Mouse (Mus musculus) bone marrow, adult 2 months (tissue): ENCODE measurements around the gene BB287469. TPM values are rescaled to one million over a fixed set of nuclear protein-coding genes. Genes with fewer than 3 reads are reported as not detected.
"Not testable (repeated sequence)": the region's sequence is repeated elsewhere in the genome, so short reads cannot be mapped to it uniquely, and the experiment has no call there.

ENCODE experiments used
- H3K27ac ChIP-seq: fragments of 200-500 bp; 2 replicates; pipeline ENCODE4 v1.5.1; 2012; ENCODE audit warnings: low read depth, mild to moderate bottlenecking, control low read depth, inconsistent platforms, low read length; ENCODE audit not compliant: control insufficient read depth, poor library complexity, insufficient read depth
- H3K4me1 ChIP-seq: fragments of 200-500 bp; 2 replicates; pipeline ENCODE4 v1.6.1; 2011; ENCODE audit warnings: low read length; ENCODE audit not compliant: control insufficient read depth, insufficient read depth
- H3K4me3 ChIP-seq: fragments of 200-500 bp; replicated peaks from 2 replicates; pipeline ENCODE3; 2011; ENCODE audit warnings: mild to moderate bottlenecking, low read depth, low read length, control low read depth; ENCODE audit not compliant: control insufficient read depth
- WGBS: fragments of 180-500 bp; shearing (Covaris S2); methylation state at CpG from one replicate; pipeline ENCODE4 v1.1.7; 2018; 5-methylcytosine and 5-hydroxymethylcytosine counted together
- polyA plus RNA-seq: library from polyadenylated mRNA; stranded (reverse); fragments of >200 nt; gene quantifications from 2 replicates; pipeline ENCODE4 v1.2.4, GENCODE M21; 2011; ENCODE audit warnings: low replicate concordance; ENCODE audit not compliant: missing spikeins, insufficient read depth, insufficient read length

The BB287469 gene
- polyA plus RNA-seq, result not detected in 2 replicates

DNA sequence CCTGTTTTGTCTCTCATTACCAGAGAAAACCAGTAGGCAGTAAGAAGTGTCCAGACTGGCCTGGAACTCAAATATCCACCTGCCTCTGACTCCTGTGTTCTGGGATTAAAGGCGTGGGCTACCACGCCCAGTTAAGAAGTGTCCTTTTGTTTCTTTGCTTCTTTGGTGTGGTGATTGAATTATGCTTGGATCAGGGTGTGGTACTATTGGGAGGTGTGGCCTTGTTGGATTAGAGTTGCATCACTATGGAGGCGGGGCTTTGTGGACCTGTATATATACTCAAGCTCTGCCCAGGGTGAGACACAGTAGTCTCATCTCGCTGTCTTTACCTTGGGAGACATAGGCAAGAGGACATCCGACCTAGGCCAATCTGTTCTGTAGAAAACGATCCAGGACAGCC, at the start of gene BB287469:
BB287469 (plus strand) TSS at position 301 of the 400 bp plus-strand sequence.
- not testable (repeated sequence) for H3K4me1 ChIP-seq, H3K4me3 ChIP-seq, H3K27ac ChIP-seq
- 75% methylated on average over 5 of the region's 6 CpGs for WGBS

DNA sequence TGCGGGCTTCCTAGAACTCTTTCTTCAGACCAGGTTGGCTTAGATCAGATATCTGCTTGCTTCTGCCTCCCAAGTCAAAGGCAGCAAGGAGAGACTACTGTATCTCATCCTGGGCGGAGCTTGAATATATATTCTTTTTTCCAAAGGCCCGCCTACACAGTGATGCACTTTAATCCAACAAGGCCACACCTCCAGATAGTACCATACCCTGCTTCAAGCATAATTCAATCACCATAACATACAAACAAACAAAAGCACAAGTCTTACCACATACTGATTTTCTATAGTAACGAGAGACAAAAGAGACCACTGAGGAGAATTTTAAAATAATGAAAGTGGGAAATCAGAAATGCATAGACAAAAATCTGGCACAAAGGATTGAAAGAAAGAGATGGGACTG, 40.7 kb upstream of the BB287469 start, which contains the start of gene Gm21319:
Gm21319 (minus strand) TSS at position 101 of the 400 bp plus-strand sequence.
- not testable (repeated sequence) for H3K4me1 ChIP-seq, H3K4me3 ChIP-seq
- 89% methylated on average over 4 of the region's 4 CpGs for WGBS

DNA sequence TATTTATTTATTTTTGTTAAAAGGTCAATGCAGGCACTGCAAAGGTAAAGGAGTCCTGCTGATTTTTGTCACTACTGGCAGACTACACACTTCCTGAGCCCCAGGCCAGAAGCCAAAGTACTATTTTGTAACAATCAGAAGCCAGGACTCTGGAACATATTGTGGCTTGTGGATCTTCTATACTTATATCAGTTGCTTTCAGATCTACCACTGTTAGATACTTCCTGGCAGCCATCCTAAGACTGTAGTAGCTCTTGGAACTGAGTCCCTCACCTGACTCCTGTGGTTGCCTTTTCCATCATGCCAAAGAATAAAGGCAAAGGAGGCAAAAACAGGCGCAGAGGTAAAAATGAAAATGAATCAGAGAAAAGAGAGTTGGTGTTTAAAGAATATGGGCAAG, 21.2 kb upstream of the BB287469 start, which contains the start of gene Gm21936:
Gm21936 (plus strand) TSS at position 301 of the 400 bp plus-strand sequence.
- H3K4me3 ChIP-seq, H3K4me1 ChIP-seq, H3K27ac ChIP-seq: not testable (repeated sequence)
- 100% methylated on average over 1 of the region's 1 CpGs for WGBS

More for the DNA sequence above, 40.7 kb upstream of the BB287469 start, which contains the start of gene Gm21319:
- not testable (repeated sequence) for H3K27ac ChIP-seq

DNA sequence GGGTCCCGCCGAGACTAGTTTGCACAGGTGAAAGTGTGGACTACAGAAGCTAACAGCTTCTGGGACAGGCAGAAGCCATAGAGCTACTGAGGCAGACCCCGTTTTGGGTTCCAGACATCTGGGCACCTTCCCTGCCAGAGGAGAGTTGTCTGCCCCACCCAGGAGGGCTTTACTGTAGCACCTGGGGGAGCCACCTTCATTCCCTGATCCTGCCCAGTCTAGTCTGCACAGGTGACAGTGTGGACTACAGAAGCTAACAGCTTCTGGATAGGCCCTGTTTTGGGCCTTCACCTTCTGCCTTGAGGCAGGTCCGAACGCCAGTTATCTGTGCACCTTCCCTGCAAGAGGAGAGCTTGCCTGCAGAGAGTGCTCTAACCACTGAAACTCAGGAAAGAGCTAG, 18.4 kb upstream of the BB287469 start:
- H3K27ac ChIP-seq, H3K4me3 ChIP-seq, H3K4me1 ChIP-seq: not testable (repeated sequence)
- 86% methylated on average over 5 of the region's 5 CpGs for WGBS

DNA sequence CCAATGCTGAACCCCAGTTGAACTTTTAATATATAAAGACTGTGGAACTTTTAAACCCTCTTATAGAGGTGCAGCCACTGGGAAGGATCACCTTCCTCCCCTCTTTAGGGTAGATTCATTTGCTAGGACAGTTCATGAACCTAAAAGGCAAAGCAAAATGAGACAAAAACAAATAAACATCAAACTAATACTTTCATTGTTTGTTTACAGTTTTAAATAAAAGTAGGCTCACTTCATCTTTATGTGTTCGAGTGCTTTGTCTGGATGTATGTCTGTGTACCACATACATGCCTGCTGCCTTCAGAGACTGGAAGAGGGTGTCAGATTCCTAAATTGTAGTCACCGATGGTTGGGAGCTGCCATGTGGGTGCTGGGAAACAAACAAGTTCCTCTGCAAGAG, 25.9 kb downstream of the BB287469 start, which contains the start of gene Gm2001:
Gm2001 (minus strand) TSS at position 101 of the 400 bp plus-strand sequence.
- not testable (repeated sequence) for H3K4me3 ChIP-seq, H3K4me1 ChIP-seq, H3K27ac ChIP-seq
- 73% methylated on average over 2 of the region's 2 CpGs for WGBS

DNA sequence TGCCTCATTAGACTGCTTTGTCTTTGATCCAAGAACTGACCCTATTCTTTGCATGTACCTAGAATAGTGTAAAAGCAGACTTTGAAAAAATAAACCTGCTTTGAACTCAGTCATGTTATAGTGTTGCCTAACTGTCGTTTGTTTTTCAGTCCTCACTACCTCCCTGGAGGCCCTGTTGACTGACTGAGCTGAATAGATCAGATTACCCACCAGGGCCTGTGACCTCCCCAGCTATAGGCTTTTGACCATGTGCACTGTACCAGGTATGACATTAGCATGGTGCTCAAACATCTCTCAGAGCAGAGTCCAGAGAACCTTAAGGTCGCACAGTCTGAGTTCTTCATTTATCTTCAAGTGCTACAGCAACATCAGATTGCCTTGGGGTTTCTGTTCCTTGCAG, 34.3 kb downstream of the BB287469 start:
- no CpG with 5 or more reads among the region's 2 CpGs for WGBS
- not testable (repeated sequence) for H3K4me3 ChIP-seq, H3K4me1 ChIP-seq

DNA sequence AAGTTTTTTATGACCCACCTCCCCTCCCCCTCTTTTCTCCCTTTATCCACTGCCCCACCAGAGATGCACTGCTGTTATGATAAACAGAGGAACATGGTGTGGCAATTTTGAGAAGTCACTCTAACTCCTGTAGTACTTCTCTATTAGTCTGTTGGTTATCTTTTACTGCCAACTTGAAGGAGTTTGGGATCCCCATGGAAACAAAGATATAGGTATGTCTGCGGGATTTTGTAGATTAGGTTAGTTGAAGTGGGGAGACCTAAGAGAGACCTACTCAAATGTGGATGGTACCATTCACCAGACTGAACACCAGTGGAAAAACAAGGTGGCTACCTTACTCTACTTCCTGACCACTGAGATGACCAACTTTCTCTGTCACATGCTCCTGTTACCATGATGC, 39.7 kb downstream of the BB287469 start:
- not testable (repeated sequence) for H3K4me3 ChIP-seq, H3K27ac ChIP-seq, H3K4me1 ChIP-seq
- 63% methylated on average over 1 of the region's 1 CpGs for WGBS

More for the DNA sequence above, 34.3 kb downstream of the BB287469 start:
- H3K27ac ChIP-seq, result not testable (repeated sequence)

DNA sequence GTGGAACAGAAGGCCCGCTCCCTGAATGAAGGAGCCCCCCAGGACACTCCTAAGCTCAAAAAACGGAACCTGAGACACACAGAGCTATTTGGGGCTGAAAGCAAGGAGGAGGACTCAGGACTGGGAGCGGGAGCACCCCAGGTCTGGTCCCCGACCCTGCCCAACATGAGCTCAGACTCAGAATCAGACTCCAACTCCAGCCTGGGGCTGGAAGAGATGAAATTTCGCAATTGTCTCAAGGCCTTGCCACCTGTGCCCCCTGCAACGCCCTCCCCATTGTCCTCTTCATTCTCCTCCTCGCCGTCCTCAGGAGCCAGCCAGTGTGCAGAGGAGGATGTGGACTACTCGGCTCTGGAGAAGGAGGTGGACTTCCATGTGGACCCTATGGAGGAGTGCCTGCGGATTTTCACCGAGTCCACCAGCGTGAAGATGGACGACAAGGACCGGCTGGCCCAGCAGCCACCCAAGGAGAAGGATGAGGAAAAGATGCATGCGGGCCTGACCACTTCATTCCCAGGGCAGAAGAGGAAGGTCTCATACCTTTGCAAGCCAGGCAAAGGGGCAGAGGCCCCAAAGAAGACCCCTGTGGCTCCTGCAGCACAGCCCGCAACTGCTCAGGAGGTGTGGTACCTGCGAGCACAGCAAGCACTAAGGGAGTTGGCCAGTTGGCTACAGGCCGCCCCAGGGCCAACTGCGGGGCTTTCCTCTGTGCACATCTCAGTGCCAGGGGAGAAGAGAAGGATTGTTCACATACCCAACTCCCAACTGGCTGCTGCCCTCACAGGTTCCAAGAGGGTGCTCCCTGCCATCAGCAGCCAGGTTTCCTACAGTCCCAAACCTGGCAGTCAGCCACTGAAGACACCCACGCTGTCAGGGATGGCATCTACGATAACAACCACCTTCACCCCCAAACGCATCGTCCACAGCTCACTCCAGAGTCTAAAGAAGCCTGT, 45.6 kb downstream of the BB287469 start:
- not testable (repeated sequence) for H3K4me3 ChIP-seq, H3K4me1 ChIP-seq, H3K27ac ChIP-seq
- WGBS, result 77% methylated on average over 23 of the region's 23 CpGs

DNA sequence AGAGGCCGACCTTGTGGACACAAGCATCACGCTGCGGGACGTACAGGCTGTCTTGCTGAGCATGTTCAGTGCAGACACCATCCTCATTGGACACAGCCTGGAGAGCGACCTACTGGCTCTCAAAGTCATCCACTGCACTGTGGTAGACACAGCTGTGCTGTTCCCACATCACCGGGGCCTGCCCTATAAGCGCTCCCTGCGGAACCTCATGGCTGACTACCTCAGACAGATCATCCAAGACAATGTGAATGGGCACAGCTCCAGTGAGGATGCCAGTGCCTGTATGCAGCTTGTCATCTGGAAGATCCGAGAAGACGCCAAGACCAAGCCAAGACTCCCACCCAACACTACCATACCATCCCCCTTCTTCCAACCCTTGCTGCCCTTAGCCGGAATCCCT, 47.3 kb downstream of the BB287469 start:
- H3K4me1 ChIP-seq, H3K27ac ChIP-seq, H3K4me3 ChIP-seq: not testable (repeated sequence)
- 90% methylated on average over 9 of the region's 11 CpGs for WGBS

DNA sequence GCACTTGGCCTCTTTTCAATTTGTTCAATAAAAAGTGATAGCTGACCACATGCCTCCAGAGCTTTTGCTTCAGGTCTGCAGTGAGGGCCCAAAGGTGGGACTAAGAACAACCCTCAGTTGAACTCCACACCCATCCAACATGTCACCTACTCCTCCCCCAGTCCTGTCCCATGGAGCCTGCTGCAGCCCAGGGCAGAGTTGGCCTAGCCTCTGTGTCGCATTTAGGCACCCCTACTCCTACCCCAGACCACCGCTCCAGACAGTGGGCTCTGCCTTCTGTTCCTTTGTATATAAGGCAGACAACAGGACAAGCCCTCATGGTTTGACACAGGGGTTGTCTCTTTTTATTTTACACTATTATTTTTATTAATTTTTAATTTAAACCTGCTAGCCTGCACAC, 47.7 kb downstream of the BB287469 start:
- H3K4me1 ChIP-seq, H3K27ac ChIP-seq, H3K4me3 ChIP-seq: not testable (repeated sequence)
- 70% methylated on average over 2 of the region's 2 CpGs for WGBS

Other genes starting within 250 kb of the BB287469 start
- gene Oog1, start 213.9 kb upstream of the BB287469 start, polyA plus RNA-seq, result not detected in 2 replicates
- not detected in 2 replicates for gene Gm4027, start 197.7 kb upstream of the BB287469 start, polyA plus RNA-seq
- not detected in 2 replicates for gene Gm16381, start 172.0 kb upstream of the BB287469 start, polyA plus RNA-seq
- gene Gm21319, start 40.8 kb upstream of the BB287469 start, polyA plus RNA-seq, result not detected in 2 replicates
- gene Gm21936, start 21.1 kb upstream of the BB287469 start, polyA plus RNA-seq, result not detected in 2 replicates
- not detected in 2 replicates for gene Gm2001, start 25.8 kb downstream of the BB287469 start, polyA plus RNA-seq
- gene Gm2016, start 57.5 kb downstream of the BB287469 start, polyA plus RNA-seq, result not detected in 2 replicates
- gene Gm2022, start 78.8 kb downstream of the BB287469 start, polyA plus RNA-seq, result not detected in 2 replicates
- gene Gm2035, start 103.3 kb downstream of the BB287469 start, polyA plus RNA-seq, result not detected in 2 replicates
- gene Gm2042, start 137.5 kb downstream of the BB287469 start, polyA plus RNA-seq, result 0.74 TPM in 1 of 2 replicates, not detected in the other
- not detected in 2 replicates for gene Gm2075, start 195.3 kb downstream of the BB287469 start, polyA plus RNA-seq
- gene Gm6803, start 202.2 kb downstream of the BB287469 start, polyA plus RNA-seq, result not detected in 2 replicates
- not detected in 2 replicates for gene Gm2056, start 210.4 kb downstream of the BB287469 start, polyA plus RNA-seq